Mouse (Mus musculus): ENCODE measurements around the gene Srm.

DNA sequence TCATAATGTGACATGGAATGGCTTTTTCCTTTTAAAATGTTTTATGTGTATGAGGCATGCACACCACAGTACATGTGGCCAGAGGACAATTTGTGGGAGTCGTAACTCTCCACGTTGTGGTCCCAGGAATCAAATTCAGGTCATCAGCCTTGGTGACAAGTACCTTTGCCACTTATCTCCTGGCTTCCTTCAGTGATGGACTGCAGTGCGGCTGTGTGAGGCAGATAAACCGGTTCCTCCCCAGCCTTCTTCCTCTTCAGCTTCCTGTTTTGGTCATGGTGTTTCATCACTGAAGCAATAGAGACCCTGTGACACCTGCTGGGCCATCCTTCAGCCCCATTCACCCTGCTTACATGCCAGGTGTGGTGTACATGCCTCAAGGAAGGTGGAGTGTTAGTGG lies 8.0 kb upstream of the Srm start:
- no peak for TF ChIP-seq CTCF (IDR thresholded peaks at IDR 0.05; ENCODE audit: low read depth, low read length)
- no peak for TF ChIP-seq EP300 (IDR thresholded peaks at IDR 0.05; ENCODE audit: insufficient read depth, low read depth, low read length)

Measured in ES-Bruce4 (cell line).